Mouse (Mus musculus) embryonic stem cell, embryonic (primary cell): ENCODE measurements around the gene Ablim1.

Experiments used
- CTCF ChIA-PET, 4 experiments: fragments of 300-600 bp in 2 of 4; fragments of 350-600 bp in 2 of 4; sonication (Branson Sonifier 250); formaldehyde crosslinking; loops; one replicate each; lab custom pipeline; 2022; ENCODE audit warnings: inconsistent platforms in 2 of 4; lab: Charles Lee
- POLR2A ChIA-PET, 4 experiments: fragments of 300-600 bp in 2 of 4; fragments of 350-600 bp in 2 of 4; sonication (Branson Sonifier 250); formaldehyde crosslinking; loops; one replicate each; lab custom pipeline; 2022; ENCODE audit warnings: antibody characterized with exemption in 4 of 4, inconsistent platforms in 1 of 4; lab: Charles Lee

Ablim1 gene

GRCm38 (mm10) chr19:56997164-56997599 lies 317.5 kb downstream of the Ablim1 start:
- ChIA-PET CTCF (interaction anchor here in 3 of 4 experiments (0.6 to 2.0 kb wide), 5 partner anchors 11 to 98 kb away, joined by 3 to 7 read pairs (median 4); partner anchors contain the start of gene Afap1l2 (in 2 of the 3)), POLR2A (interaction anchor here in 2 of 4 experiments (0.9 to 1.4 kb wide), 3 partner anchors 11 to 20 kb away, joined by 3 to 4 read pairs (median 3); partner anchors contain the start of gene Afap1l2 (in 1 of the 2))

DNA sequence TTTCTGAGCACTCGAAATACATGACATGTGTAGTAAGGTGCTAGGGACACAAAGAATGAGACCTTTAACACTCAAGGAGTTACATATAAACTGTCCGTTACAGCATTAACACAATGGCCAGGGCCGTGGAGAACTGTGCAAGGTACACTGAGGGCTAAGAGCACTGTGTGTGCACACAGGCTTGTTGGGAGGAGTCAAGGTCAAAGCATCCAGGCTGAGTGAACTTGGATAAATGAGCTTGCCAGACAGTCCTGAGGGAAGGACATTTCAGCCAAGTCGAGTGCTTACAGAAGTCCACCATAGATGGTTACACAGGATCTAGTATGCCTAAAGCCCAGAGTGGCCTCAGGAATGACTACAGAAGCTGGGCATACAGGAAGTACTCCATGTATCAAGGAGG lies 319.3 kb downstream of the Ablim1 start:
- CTCF ChIA-PET = no interaction called here

GRCm38 (mm10) chr19:56994653-56995052 lies 320.1 kb downstream of the Ablim1 start:
- ChIA-PET CTCF (no interaction called here), POLR2A (no interaction called here)

More for the DNA sequence above, 319.3 kb downstream of the Ablim1 start:
- POLR2A ChIA-PET = interaction anchor here in 1 of 4 experiments (0.7 kb wide), 1 partner anchor 9 kb away, joined by 3 read pairs; no protein-coding TSS in a partner anchor

DNA sequence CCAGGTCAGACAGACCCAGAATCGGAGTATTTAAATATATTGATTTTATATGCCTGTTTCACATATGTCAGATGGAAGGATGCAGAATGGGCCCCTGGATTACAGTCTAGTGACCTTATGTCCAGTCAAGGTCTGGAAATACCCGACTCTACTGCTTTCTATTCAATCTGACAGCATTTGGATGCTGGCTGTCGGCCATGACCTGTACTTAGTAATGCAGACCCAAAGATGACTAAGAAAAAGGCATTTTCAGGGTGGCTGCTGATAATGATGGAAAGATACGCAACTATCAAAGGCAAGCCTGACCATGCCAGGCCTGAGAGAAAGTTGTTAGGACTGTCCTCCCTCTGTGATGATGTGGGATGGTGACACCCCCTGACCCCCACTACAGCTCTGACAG lies 321.0 kb downstream of the Ablim1 start:
- ChIA-PET POLR2A (interaction anchor here in 1 of 4 experiments (0.7 kb wide), 1 partner anchor 127 kb away, joined by 3 read pairs; no protein-coding TSS in a partner anchor), CTCF (no interaction called here)

DNA sequence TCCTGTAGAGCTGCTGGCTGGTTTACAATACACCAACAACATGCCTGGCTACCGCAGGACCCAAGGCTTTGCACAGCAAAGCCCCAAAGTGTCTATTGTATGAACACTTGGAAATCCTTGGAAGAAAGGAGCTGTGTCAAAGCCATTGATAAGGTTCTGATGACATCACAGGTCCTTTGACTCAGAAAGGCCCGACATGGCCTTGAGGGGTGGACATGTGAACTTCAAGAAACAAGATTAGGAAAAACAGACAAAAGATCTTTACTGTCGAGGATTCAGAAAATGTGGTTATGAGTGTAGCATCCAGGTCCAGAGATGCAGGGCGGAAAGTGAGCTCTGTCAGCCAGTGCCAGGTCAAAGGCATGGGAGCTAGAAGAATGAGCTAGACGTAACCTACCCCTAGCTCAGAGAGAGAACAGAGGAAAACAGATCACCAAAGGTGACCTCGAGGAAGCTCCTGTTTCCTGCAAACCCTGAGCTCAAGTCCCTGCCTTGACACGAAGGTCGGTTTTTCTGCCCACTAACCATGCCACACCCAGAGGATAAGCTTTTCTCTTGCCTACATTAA lies 321.7 kb downstream of the Ablim1 start:
- CTCF ChIA-PET = no interaction called here
- POLR2A ChIA-PET = interaction anchor here in 1 of 4 experiments (0.7 kb wide), 1 partner anchor 128 kb away, joined by 3 read pairs; no protein-coding TSS in a partner anchor

DNA sequence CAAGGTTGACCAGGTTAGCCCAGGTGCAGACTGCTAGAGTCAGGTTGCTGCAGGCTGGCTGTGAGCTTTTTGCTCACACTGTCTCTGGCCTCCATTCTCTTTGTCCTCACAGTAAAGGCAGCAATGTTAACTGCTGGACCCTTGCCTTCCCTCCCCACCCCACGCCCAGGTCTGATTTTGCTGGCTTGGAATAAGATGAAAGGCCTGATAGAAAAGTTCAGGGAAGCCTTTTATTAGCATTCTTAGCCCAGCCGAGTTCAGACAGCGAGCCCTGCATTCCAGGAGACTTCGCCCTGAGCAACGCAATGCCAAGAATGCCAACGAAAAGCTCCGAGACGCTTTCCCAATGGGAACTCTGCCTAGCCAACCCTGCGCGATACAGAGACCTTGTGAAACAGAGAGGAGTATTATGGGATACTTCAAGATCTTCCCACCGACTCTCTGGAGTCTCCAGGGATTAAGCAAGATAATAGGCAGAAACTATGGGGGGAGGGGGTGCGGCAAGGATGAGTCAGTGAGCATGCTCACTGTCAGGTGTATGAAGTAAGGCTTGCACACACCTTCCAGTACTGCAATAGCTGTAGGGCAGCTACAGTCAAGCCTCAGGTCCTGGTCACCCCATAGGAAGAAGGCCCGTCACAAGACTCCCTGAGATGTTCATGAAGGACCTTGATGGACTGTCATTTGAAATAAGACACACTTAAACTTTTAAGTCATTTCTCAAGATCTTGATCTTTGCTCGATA lies 324.2 kb downstream of the Ablim1 start:
- CTCF ChIA-PET = interaction anchor here in 1 of 4 experiments (0.7 kb wide), 1 partner anchor 62 kb away, joined by 4 read pairs; no protein-coding TSS in a partner anchor
- POLR2A ChIA-PET = interaction anchor here in 1 of 4 experiments (1.8 kb wide), 1 partner anchor 14 kb away, joined by 6 read pairs; no protein-coding TSS in a partner anchor

DNA sequence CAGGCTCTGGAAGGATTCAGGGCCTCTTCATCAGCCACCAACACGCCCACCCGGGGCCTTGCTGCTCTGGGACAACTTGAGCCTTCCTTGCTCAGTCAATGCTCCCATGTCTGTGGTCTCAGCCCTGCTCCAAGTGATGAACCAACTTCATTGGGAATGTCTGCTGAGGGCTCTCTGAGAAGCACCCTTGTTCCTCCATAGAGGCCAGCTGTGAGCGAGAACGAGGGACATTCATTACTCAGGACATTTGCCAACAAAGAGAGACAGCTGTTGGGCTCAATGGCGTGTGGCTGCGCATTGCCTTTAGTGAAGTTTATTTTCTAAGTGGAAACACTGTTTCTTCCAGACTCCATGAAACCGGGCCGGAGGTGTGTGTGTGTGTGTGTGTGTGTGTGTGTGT lies 325.5 kb downstream of the Ablim1 start:
- ChIA-PET CTCF (no interaction called here), POLR2A (interaction anchor here in 3 of 4 experiments (0.5 to 1.8 kb wide), 4 partner anchors 13 to 530 kb away, joined by 3 to 6 read pairs (median 4); partner anchors contain the start of gene Dclre1a (in 1 of the 3))

DNA sequence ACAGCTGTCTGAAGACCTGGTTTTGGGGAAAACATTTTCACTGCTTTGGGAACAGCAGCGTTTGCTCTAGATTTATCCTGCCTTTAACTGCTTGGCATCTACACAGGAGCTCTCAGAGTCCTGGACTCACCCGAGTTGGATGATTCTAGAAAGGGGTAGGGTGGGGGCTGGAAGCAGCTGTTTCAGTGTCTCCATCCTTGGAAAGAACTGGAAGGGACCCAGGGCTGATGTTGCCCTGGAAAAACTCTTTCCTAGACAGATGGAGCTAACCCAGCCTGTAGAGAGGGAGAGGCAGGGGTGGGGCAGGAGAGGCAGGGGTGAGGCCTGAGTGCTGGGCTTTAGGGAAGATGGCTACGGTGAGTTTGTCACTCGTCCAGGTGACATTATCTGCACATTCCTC lies 330.5 kb downstream of the Ablim1 start:
- CTCF ChIA-PET = no interaction called here
- POLR2A ChIA-PET = no interaction called here

DNA sequence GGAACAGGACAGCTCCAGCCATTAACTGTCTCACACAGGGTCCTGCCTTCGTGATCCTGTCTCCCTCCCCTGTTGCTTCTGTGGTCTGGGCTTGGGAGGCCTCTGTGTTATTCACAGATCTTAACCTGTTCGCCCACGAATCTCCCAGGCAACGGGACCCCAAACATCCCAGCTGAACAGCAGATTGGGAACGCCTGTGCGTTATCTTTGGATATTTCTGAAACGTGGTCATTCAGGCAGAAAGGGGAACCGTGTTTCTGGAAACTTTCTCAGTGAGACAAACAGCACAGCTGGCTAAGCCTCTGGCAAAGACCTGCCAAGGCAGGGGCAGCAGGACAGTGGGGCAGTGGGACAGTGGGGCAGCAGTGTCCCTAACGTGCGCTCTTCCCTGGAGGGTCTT lies 331.0 kb downstream of the Ablim1 start:
- ChIA-PET CTCF (no interaction called here), POLR2A (no interaction called here)
